Mouse (Mus musculus) heart, embryonic 14.5 days (tissue): ENCODE measurements at regions not wholly inside any gene's neighbourhood (a gene's known extent, or its start where the extent isn't known, plus 50 kb on each side); places are given as distances from the start of the nearest gene placed in this dataset.

ENCODE experiments used
- ATAC-seq: fragments of 200-750 bp; cut with Nextera tagmentation; 2 replicates; pipeline ENCODE4 v1.8.0; 2017; ENCODE audit warnings: low read depth, moderate TSS enrichment; ENCODE audit not compliant: insufficient number of reproducible peaks, insufficient read depth, low FRiP score
- H3K27ac ChIP-seq, 2 experiments: fragments of 200-500 bp in 1 of 2; fragments of 300-500 bp in 1 of 2; sonication (generic) in 1 of 2; replicated peaks in 1 of 2; 2 replicates each; pipeline ENCODE4 v1.5.1; 2012 to 2014; ENCODE audit warnings: low read depth in 2 of 2, low read length in 2 of 2, control low read depth in 1 of 2, mild to moderate bottlenecking in 1 of 2, mixed read lengths in 1 of 2; ENCODE audit not compliant: control insufficient read depth in 1 of 2, insufficient read depth in 1 of 2
- H3K27me3 ChIP-seq: fragments of 300-500 bp; sonication (generic); 2 replicates; pipeline ENCODE4 v1.6.1; 2014; ENCODE audit warnings: mild to moderate bottlenecking, low read length, control low read depth; ENCODE audit not compliant: control insufficient read depth, insufficient read depth
- H3K36me3 ChIP-seq: fragments of 300-500 bp; sonication (generic); 2 replicates; pipeline ENCODE4 v1.6.1; 2014; ENCODE audit warnings: mild to moderate bottlenecking, control low read depth, low read length, mixed read lengths; ENCODE audit not compliant: control insufficient read depth, insufficient read depth
- H3K4me1 ChIP-seq, 2 experiments: fragments of 200-500 bp in 1 of 2; fragments of 300-500 bp in 1 of 2; sonication (generic) in 1 of 2; 2 replicates each; pipeline ENCODE4 v1.6.1; 2012 to 2014; ENCODE audit warnings: low read length in 2 of 2, control low read depth in 1 of 2, mixed read lengths in 1 of 2; ENCODE audit not compliant: control insufficient read depth in 2 of 2, insufficient read depth in 2 of 2
- H3K4me2 ChIP-seq: fragments of 300-500 bp; sonication (generic); 2 replicates; pipeline ENCODE4 v1.6.1; 2014; ENCODE audit warnings: mild to moderate bottlenecking, low read length
- H3K4me3 ChIP-seq, 2 experiments: fragments of 200-500 bp in 1 of 2; fragments of 300-500 bp in 1 of 2; sonication (generic) in 1 of 2; 2 replicates each; pipeline ENCODE4 v1.5.1; 2012 to 2014; ENCODE audit warnings: low read length in 2 of 2, mild to moderate bottlenecking in 2 of 2, control low read depth in 1 of 2, low read depth in 1 of 2, moderate library complexity in 1 of 2; ENCODE audit not compliant: control insufficient read depth in 1 of 2, insufficient read depth in 1 of 2
- H3K9ac ChIP-seq: fragments of 300-500 bp; sonication (generic); 2 replicates; pipeline ENCODE4 v1.6.1; 2014; ENCODE audit warnings: mild to moderate bottlenecking, low read length
- H3K9me3 ChIP-seq: fragments of 300-500 bp; sonication (generic); 2 replicates; pipeline ENCODE4 v1.6.1; 2016; ENCODE audit warnings: low read length, control low read depth; ENCODE audit not compliant: control insufficient read depth
- WGBS: fragments of 180-500 bp; shearing (Covaris S2); extraction: QIAGEN DNeasy Blood & Tissue Kit; methylation state at CpG from one replicate; pipeline ENCODE4 v1.1.7; 2014; 5-methylcytosine and 5-hydroxymethylcytosine counted together

DNA sequence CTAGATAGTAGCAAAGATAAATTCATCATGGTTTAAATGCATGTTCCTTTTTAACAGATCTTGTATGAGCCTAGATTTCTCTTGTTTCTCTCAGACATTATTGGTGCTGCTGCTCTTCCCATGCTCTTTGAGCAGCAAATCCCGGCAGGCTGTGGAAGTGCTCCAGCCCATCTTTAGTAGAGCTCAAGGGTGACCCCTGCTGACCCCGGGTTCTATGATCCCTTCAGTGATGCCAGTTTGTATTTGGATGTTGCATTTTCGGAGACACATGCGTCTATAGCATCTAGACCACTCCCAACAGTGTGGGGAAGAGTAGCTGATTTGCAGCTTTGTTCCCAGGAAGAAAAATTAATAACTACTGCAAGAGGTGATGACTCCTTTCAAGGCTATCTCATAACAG, 164.3 kb downstream of the Otol1 start:
- ATAC-seq: no peak
- 40% methylated on average over 4 of the region's 4 CpGs for WGBS

DNA sequence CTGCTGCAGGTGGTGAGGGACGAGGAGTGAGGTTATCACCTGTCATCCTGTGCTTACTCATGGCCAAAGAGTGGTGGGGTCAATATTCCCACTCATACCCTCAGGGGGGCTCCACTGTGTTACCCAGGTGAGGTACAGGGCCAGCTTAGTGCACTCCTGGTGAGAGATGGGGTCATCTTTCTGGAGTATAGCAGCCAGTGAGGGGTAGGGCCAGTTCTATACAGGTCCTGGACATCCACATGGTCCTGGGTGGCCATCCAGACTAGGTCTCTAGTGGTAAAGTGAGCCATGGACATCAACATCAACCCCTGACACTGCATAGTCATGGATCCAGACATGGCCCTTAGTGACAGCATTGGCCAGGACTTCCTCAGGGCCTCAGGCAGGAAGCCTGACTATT, 169.0 kb downstream of the Otol1 start:
- Histone ChIP-seq H3K27me3 (no peaks in the 10 kb centered on the region), H3K4me2 (no peak overlapping the region), H3K36me3 (no peaks in the 10 kb centered on the region), H3K9ac (no peak overlapping the region), H3K4me1 (no peaks in the 10 kb centered on the region), H3K9me3 (no peaks in the 10 kb centered on the region), H3K4me3 (no peak overlapping the region), H3K27ac (no peak overlapping the region)
- ATAC-seq: no peak
- WGBS: 67% methylated on average over 1 of the region's 1 CpGs

More for the DNA sequence above, 164.3 kb downstream of the Otol1 start:
- Histone ChIP-seq H3K36me3 (no peaks in the 10 kb centered on the region), H3K9ac (no peak overlapping the region), H3K27ac (no peak overlapping the region), H3K4me3 (no peak overlapping the region), H3K4me1 (no peaks in the 10 kb centered on the region), H3K27me3 (no peaks in the 10 kb centered on the region), H3K4me2 (no peak overlapping the region), H3K9me3 (no peaks in the 10 kb centered on the region)

DNA sequence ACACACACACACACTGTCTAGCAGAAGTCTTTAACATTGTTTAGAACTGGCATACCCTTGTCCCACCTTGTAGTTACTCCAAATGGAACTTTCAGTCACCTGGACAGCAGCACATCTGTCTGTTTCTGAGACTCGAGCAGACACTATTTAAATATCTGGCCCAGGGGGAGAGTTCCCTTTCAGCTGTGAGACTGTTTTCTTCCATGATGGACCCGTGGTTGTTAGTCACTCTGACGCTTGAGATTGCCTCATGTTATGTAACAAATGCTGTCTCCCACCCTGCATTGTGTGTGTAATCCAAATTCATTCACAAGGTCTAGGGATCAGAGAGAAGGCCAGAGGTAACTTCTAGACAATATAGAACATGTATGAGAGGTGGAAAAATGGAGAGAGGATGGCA, 174.2 kb downstream of the Otol1 start:
- 64% methylated on average over 3 of the region's 3 CpGs for WGBS
- no peak overlapping the region for H3K4me2 ChIP-seq
- ATAC-seq: no peak
- H3K27ac ChIP-seq: no peak overlapping the region
- no peak overlapping the region for H3K9ac ChIP-seq
- H3K9me3 ChIP-seq: no peaks in the 10 kb centered on the region
- no peaks in the 10 kb centered on the region for H3K27me3 ChIP-seq
- no peaks in the 10 kb centered on the region for H3K4me1 ChIP-seq
- H3K36me3 ChIP-seq: no peaks in the 10 kb centered on the region
- no peak overlapping the region for H3K4me3 ChIP-seq

DNA sequence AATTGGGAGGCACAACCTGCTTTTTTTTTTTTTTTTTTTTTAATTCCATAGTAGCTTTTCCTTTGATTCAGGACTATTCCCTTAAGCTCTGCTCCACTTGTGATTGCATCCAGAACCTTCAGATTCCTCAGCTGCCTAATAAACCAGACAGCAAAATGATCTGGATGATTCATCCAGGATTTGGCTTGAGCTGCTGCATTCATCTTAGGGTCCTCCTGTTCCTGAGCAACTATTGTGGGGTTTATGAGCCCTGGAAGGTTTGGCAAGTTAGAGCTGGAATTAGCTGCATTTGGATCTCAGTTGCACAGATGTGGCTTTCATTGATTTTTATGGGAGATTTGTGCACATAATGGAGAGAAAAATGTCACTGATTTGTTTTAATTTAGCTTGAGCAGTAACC, 183.3 kb downstream of the Otol1 start:
- no peak overlapping the region for H3K4me3 ChIP-seq

DNA sequence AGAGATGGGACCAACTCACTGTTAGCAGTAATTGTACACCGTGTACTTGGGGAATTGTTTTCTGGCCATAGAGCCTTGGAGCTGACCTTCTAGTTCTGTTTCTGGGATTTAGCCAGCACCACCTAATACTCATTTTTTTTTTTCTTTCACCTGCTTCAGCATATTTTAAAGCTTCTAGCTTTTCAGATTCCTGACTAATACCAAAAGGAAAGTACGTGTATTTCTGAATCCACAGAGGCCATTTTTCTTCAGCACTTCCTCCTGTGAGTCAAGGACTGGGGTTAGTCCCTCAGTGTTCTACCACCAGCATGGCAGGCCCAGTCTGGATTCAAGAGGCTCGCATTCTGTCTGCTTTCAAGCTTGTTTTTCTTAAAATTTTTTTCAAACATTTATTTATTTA, 189.3 kb downstream of the Otol1 start:
- Histone ChIP-seq H3K9me3 (no peaks in the 10 kb centered on the region), H3K9ac (no peak overlapping the region), H3K4me3 (no peak overlapping the region), H3K27me3 (no peaks in the 10 kb centered on the region), H3K36me3 (no peaks in the 10 kb centered on the region), H3K4me2 (no peak overlapping the region), H3K4me1 (no peaks in the 10 kb centered on the region), H3K27ac (no peak overlapping the region)
- no peak for ATAC-seq
- WGBS: 76% methylated on average over 3 of the region's 3 CpGs

More for the DNA sequence above, 183.3 kb downstream of the Otol1 start:
- no peak overlapping the region for H3K4me2 ChIP-seq
- no peaks in the 10 kb centered on the region for H3K9me3 ChIP-seq
- no peak for ATAC-seq
- no peaks in the 10 kb centered on the region for H3K36me3 ChIP-seq
- H3K27ac ChIP-seq: no peak overlapping the region
- no peaks in the 10 kb centered on the region for H3K27me3 ChIP-seq
- H3K4me1 ChIP-seq: no peaks in the 10 kb centered on the region
- H3K9ac ChIP-seq: no peak overlapping the region

DNA sequence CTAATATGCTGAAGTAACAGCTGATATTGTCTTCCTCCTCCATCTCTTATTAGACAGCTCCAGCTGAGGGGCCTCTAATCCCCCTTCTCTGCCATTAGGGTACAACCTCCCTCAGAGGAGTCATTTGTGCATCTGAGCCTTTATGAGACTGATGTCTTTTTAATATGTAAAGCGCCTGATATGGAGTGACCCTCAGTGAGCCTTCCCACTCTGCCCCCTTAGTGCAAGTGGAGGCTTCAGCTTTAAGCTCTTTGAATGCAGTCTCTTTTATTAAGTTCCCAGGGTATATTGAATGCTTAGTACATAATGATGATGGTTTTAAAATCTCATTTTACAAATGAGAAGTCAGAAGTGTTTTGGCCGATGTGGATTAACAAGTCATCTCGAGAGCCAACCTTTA, 191.5 kb downstream of the Otol1 start:
- no peak overlapping the region for H3K27ac ChIP-seq
- H3K4me1 ChIP-seq: no peaks in the 10 kb centered on the region
- 87% methylated on average over 3 of the region's 3 CpGs for WGBS
- no peak overlapping the region for H3K9ac ChIP-seq
- no peaks in the 10 kb centered on the region for H3K27me3 ChIP-seq
- H3K9me3 ChIP-seq: no peaks in the 10 kb centered on the region
- no peak for ATAC-seq
- no peaks in the 10 kb centered on the region for H3K36me3 ChIP-seq
- H3K4me2 ChIP-seq: no peak overlapping the region
- H3K4me3 ChIP-seq: no peak overlapping the region

DNA sequence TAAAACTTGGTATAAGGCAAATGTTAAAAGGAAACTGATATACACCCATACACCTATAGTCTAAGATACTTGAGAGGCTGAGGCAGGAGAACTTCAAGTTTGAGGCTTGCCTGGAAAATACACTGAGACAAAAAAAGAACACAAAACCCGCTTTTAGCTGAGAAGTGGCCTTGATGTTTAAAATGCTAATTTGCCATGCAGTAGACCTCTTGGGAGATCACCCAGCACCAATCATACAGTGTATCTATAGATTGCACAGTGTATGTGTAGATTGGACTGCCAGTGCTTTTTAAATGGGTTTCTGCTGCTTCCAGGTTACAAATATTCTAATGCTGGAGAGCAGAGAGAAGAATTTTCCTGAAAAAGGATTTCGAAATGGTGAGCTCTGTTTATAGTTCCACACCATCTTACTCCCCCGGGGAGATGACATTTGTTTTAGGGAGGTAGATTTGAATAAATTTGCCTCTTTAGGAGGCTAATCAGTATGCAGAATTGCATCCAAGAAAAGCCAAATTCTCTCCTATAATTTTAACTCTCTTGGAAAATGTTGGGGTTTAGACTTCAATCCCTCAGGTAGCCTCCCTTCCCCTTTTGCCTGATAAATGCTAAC, 194.0 kb downstream of the Otol1 start:
- Histone ChIP-seq H3K9me3 (no peaks in the 10 kb centered on the region), H3K4me2 (no peak overlapping the region), H3K36me3 (no peaks in the 10 kb centered on the region), H3K4me1 (no peaks in the 10 kb centered on the region), H3K4me3 (no peak overlapping the region), H3K9ac (no peak overlapping the region), H3K27me3 (no peaks in the 10 kb centered on the region), H3K27ac (no peak overlapping the region)
- WGBS: 74% methylated on average over 3 of the region's 3 CpGs
- ATAC-seq: no peak

DNA sequence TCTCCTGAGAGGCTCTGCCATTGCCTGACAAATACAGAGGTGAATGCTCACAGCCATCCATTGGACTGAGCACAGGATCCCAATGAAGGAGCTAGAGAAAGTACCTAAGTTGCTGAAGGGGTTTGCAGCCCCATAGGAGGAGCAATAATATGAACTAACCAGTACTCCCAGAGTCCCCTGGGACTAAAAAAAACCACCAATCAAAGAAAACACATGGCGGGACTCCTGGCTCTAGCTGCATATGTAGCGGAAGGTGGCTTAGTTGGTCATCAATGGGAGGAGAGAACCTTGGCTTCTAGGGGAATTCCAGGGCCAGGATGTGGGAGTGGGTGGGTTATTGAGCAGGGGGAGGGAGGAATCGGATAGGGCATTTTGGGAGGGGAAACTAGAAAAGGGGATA, 207.8 kb downstream of the Otol1 start:
- no peak for ATAC-seq
- WGBS: 82% methylated on average over 3 of the region's 3 CpGs

More for the DNA sequence above, 207.8 kb downstream of the Otol1 start:
- Histone ChIP-seq H3K27ac (no peak overlapping the region), H3K9me3 (no peaks in the 10 kb centered on the region), H3K4me3 (no peak overlapping the region), H3K4me2 (no peak overlapping the region), H3K4me1 (no peaks in the 10 kb centered on the region), H3K9ac (no peak overlapping the region), H3K36me3 (no peaks in the 10 kb centered on the region), H3K27me3 (no peaks in the 10 kb centered on the region)
